Mouse (Mus musculus): ENCODE measurements around the gene Spsb3.

Gene Spsb3

GRCm38 (mm10) chr17:24886134-24886931, at the start of gene Spsb3, which contains the start of gene Nubp2:
TSS of gene Spsb3 (plus strand) at chr17:24886643.
TSS of gene Nubp2 (minus strand) at chr17:24886349.
- ATAC-seq (ENCODE audit: low TSS enrichment), result peak; percentile 86

GRCm38 (mm10) chr17:24839842-24840241, 46.6 kb upstream of the Spsb3 start, which contains the start of gene Hagh:
TSS of gene Hagh (plus strand) at chr17:24840143.
- ATAC-seq (ENCODE audit: low TSS enrichment), result peak; percentile 55; the same call in 1 of the 2 replicates

- peak; percentile 77; the same call in 1 of the 2 replicates for ATAC-seq (ENCODE audit: low TSS enrichment)
Measured at GRCm38 (mm10) chr17:24840341-24840740, 46.1 kb upstream of the Spsb3 start.

- ATAC-seq (ENCODE audit: low TSS enrichment), result no peak
Measured at GRCm38 (mm10) chr17:24841133-24841532, 45.3 kb upstream of the Spsb3 start.

- ATAC-seq (ENCODE audit: low TSS enrichment), result no peak
Measured at GRCm38 (mm10) chr17:24842631-24843030, 43.8 kb upstream of the Spsb3 start.

GRCm38 (mm10) chr17:24844525-24844924, 41.9 kb upstream of the Spsb3 start:
- ATAC-seq (ENCODE audit: low TSS enrichment), result no peak

GRCm38 (mm10) chr17:24847386-24847785, 39.1 kb upstream of the Spsb3 start:
- no peak for ATAC-seq (ENCODE audit: low TSS enrichment)

- no peak for ATAC-seq (ENCODE audit: low TSS enrichment)
Measured at GRCm38 (mm10) chr17:24848600-24849031, 37.8 kb upstream of the Spsb3 start.

GRCm38 (mm10) chr17:24849733-24850064, 36.7 kb upstream of the Spsb3 start:
- peak; percentile 53; the same call in 1 of the 2 replicates for ATAC-seq (ENCODE audit: low TSS enrichment)

GRCm38 (mm10) chr17:24850065-24850772, 36.2 kb upstream of the Spsb3 start, which contains the start of gene Fahd1:
TSS of gene Fahd1 (minus strand) at chr17:24850364.
- ATAC-seq (ENCODE audit: low TSS enrichment), result peak; percentile 96

- no peak for ATAC-seq (ENCODE audit: low TSS enrichment)
Measured at GRCm38 (mm10) chr17:24850773-24851127, 35.7 kb upstream of the Spsb3 start.

- ATAC-seq (ENCODE audit: low TSS enrichment), result no peak
Measured at GRCm38 (mm10) chr17:24851381-24852125, 34.9 kb upstream of the Spsb3 start.

GRCm38 (mm10) chr17:24855838-24856464, 30.5 kb upstream of the Spsb3 start:
- peak; percentile 41; the same call in 1 of the 2 replicates for ATAC-seq (ENCODE audit: low TSS enrichment)

GRCm38 (mm10) chr17:24856589-24856988, 29.9 kb upstream of the Spsb3 start:
- ATAC-seq (ENCODE audit: low TSS enrichment), result no peak

- ATAC-seq (ENCODE audit: low TSS enrichment), result no peak
Measured at GRCm38 (mm10) chr17:24857831-24858470, 28.5 kb upstream of the Spsb3 start.

GRCm38 (mm10) chr17:24858967-24859366, 27.5 kb upstream of the Spsb3 start:
- ATAC-seq (ENCODE audit: low TSS enrichment), result no peak

GRCm38 (mm10) chr17:24860076-24860475, 26.4 kb upstream of the Spsb3 start:
- ATAC-seq (ENCODE audit: low TSS enrichment), result no peak

- no peak for ATAC-seq (ENCODE audit: low TSS enrichment)
Measured at GRCm38 (mm10) chr17:24861785-24862184, 24.7 kb upstream of the Spsb3 start.

GRCm38 (mm10) chr17:24865776-24866175, 20.7 kb upstream of the Spsb3 start, which contains the start of gene Igfals:
TSS of gene Igfals (plus strand) at chr17:24865997.
- ATAC-seq (ENCODE audit: low TSS enrichment), result no peak

GRCm38 (mm10) chr17:24867914-24868313, 18.5 kb upstream of the Spsb3 start:
- peak; percentile 89 for ATAC-seq (ENCODE audit: low TSS enrichment)

All from frontal cortex, adult (tissue).